Mouse (Mus musculus): ENCODE measurements at regions not wholly inside any gene's neighbourhood (a gene's known extent, or its start where the extent isn't known, plus 50 kb on each side); places are given as distances from the start of the nearest gene placed in this dataset.

DNA sequence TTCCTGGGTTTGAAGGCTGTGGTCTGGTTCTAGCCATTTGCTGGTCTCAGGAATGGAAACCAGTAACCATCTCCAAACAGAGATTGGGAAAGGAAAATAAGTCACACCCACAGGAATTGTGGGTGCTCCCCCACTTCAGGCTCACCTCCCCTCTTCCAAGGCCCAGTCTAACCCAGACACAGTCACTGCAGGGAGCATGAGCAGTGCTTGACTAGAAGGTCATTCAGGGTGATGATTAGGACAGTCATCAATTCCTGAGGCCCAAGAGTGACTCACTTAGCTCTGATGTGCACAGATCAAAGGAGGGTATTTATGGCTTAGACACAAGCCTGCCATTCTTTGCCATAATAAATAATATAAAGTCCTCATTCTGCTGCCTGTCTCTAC is 120.4 kb downstream of the Tmem17 start:
- no peak overlapping the region for H3K4me2 ChIP-seq
- no peak overlapping the region for H3K9ac ChIP-seq
- no peak overlapping the region; the same call in 1 of the 2 replicates for H3K27ac ChIP-seq (ENCODE audit: poor library complexity, severe bottlenecking)
- peaks cover 36% of the 10 kb centered on the region for H3K4me1 ChIP-seq (replicated peaks)
- H3K9me3 ChIP-seq (replicated peaks): no peaks in the 10 kb centered on the region
- H3K36me3 ChIP-seq: no peaks in the 10 kb centered on the region
- H3K27me3 ChIP-seq (replicated peaks): no peaks in the 10 kb centered on the region
- H3K4me3 ChIP-seq: no peak overlapping the region
- no peak for ATAC-seq (ENCODE audit: insufficient number of reproducible peaks, low FRiP score)

DNA sequence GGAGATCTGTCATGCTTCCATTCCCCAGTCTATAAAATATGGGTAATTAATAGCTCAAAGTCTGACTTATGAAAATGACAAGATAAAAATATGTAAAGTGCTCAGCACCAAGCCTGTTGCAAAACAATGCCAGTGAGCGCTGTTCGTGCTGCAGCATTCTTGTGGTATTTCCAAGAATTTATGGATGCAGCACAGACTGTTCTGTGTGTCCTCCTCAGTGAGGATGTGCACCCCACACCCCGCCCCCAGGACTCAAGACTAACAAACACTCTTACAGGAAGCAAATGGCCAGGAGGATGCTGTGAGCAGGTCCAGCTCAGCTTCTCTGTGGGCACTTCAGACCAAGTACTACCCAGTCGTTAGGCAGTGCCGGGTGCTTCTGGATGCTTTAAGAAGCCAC is 121.1 kb downstream of the Tmem17 start:
- Histone ChIP-seq H3K9ac (no peak overlapping the region), H3K36me3 (no peaks in the 10 kb centered on the region), H3K4me1 (replicated peaks) (peaks cover 34% of the 10 kb centered on the region), H3K9me3 (replicated peaks) (no peaks in the 10 kb centered on the region), H3K27ac (ENCODE audit: poor library complexity, severe bottlenecking) (no peak overlapping the region), H3K4me3 (no peak overlapping the region), H3K4me2 (no peak overlapping the region), H3K27me3 (replicated peaks) (no peaks in the 10 kb centered on the region)
- 76% methylated on average over 5 of the region's 5 CpGs for WGBS
- no peak for ATAC-seq (ENCODE audit: insufficient number of reproducible peaks, low FRiP score)

DNA sequence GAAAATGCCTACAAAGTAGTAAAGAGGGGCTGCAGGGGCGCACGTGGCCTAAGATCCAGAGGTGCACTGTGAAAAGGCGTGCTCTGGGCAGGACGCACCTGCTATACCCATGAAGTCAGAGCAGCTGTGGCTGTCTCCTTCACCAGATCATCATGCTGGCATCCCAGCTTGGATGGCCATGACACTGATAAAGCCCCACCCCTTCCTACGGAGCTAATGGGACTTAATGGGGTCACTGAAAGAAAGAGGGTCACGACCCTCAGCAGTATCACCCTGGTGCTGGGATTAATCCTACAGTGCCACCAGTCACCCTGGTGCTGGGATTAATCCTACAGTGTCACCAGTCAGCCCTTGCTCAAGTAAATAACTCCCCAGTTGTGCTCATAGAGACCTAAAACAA is 122.1 kb downstream of the Tmem17 start:
- Histone ChIP-seq H3K27me3 (replicated peaks) (no peaks in the 10 kb centered on the region), H3K36me3 (no peaks in the 10 kb centered on the region), H3K4me2 (no peak overlapping the region), H3K27ac (ENCODE audit: poor library complexity, severe bottlenecking) (no peak overlapping the region), H3K4me3 (no peak overlapping the region), H3K9ac (no peak overlapping the region), H3K4me1 (replicated peaks) (peaks cover 28% of the 10 kb centered on the region), H3K9me3 (replicated peaks) (no peaks in the 10 kb centered on the region)
- ATAC-seq (ENCODE audit: insufficient number of reproducible peaks, low FRiP score): no peak
- 72% methylated on average over 6 of the region's 6 CpGs for WGBS

DNA sequence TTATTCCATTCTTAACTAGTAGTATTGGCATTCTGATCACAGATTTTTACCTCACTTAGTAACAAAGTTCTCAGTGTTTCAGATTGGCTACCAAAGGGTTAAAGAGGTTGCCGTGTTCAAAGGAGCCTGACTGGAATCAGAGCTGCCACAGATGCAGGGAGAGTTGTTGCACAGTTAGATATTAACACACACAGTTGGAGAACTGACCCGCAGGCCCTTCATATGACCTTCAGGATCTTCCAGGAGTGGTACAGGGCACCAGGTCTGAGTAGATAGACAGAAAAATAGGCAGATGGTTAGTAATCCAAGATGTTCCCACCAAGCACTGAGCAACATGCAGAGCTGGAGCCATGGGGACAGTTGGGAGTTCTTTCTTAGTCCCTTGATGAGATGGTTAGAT is 123.1 kb downstream of the Tmem17 start:
- no peaks in the 10 kb centered on the region for H3K27me3 ChIP-seq (replicated peaks)
- 51% methylated on average over 2 of the region's 2 CpGs for WGBS
- H3K4me3 ChIP-seq: no peak overlapping the region
- H3K4me2 ChIP-seq: no peak overlapping the region
- H3K4me1 ChIP-seq (replicated peaks): peaks cover 17% of the 10 kb centered on the region
- H3K9me3 ChIP-seq (replicated peaks): no peaks in the 10 kb centered on the region
- H3K9ac ChIP-seq: no peak overlapping the region
- no peaks in the 10 kb centered on the region for H3K36me3 ChIP-seq
- ATAC-seq (ENCODE audit: insufficient number of reproducible peaks, low FRiP score): no peak
- no peak overlapping the region for H3K27ac ChIP-seq (ENCODE audit: poor library complexity, severe bottlenecking)

DNA sequence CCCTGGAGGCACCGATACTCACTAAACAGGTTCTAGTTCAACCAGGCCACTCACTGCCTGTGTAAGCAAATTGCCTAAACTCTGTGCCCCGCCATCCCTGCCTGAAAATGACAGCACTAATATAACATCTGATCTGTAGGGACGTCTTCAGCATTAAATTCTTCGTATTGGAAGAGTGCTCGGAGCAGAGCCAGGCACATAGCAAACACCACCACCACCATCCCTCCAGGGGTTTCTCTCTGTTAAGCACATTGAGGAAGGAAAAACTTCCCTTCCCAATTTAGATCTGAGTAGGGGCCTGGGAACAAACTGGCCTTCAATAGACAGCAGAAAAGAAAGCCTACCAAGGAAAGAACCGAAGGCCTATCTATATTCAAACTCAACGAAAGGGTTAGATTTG is 124.4 kb downstream of the Tmem17 start:
- WGBS: 76% methylated on average over 7 of the region's 7 CpGs
- Histone ChIP-seq H3K36me3 (no peaks in the 10 kb centered on the region), H3K9ac (no peak overlapping the region), H3K27me3 (replicated peaks) (no peaks in the 10 kb centered on the region), H3K4me2 (no peak overlapping the region), H3K27ac (ENCODE audit: poor library complexity, severe bottlenecking) (no peak overlapping the region), H3K4me3 (no peak overlapping the region), H3K9me3 (replicated peaks) (no peaks in the 10 kb centered on the region), H3K4me1 (replicated peaks) (peaks cover 12% of the 10 kb centered on the region)
- ATAC-seq (ENCODE audit: insufficient number of reproducible peaks, low FRiP score): no peak

DNA sequence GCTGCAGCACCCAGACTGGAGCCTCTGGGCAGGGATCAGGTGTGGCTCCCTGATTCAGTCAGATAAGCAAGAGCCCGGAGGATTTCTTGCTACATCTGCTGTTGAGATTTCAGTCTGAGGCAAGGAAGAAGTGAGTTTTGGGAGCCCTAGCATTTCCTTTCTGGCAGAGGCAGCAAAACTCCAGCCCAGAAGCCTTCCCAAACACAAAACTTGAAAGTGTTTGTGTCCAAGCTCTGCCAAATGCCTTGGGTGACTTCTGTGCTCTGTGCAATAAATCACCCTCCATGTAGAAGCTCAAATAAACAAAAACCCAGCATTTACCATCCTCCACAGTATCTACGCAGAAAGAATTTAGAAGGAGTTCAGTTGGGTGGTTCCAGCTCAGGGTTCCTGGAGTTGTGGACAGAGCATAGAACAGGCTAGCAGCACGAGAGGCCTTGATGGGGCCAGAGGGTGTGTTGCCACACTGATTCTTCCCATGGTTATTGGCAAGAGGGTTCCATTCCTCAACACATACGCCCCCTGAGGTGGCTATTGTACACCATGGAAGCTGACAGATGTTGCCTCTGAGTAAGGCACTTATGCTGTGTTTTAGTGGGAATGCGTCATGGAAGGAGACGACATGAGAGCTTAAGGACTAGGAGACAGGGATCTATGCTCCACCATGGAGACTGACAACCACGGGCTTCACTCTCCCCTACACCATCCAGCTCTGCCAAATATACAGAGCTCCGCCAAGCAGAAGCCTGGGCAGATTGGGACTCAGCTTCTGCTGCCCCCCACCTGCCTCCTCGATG is 125.1 kb downstream of the Tmem17 start:
- Histone ChIP-seq H3K4me2 (no peak overlapping the region), H3K4me3 (no peak overlapping the region), H3K27ac (ENCODE audit: poor library complexity, severe bottlenecking) (no peak overlapping the region), H3K4me1 (replicated peaks) (peaks cover 9% of the 10 kb centered on the region), H3K36me3 (no peaks in the 10 kb centered on the region), H3K27me3 (replicated peaks) (no peaks in the 10 kb centered on the region), H3K9ac (no peak overlapping the region), H3K9me3 (replicated peaks) (no peaks in the 10 kb centered on the region)
- WGBS: 77% methylated on average over 9 of the region's 9 CpGs
- ATAC-seq (ENCODE audit: insufficient number of reproducible peaks, low FRiP score): peak; percentile 15; the same call in 1 of the 2 replicates

DNA sequence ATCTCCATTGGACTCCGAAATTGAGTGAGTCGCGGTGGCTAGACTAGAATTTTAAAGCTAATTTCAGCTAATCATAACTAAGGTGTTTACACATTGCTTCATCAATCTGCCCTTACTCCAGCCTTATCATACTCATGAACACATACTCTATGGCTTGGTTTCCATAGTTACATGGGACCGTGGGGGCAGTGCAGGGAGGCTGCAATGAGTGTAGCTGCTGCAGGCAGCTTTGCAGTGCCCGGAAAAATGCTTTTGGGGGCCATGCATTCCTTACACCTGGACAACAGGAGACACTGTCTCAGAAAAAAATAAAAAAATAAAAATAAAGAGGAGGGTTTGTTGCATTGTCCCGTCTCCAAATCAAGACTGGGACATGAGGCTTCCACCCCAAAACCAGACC is 126.3 kb downstream of the Tmem17 start:
- Histone ChIP-seq H3K9me3 (replicated peaks) (no peaks in the 10 kb centered on the region), H3K4me3 (no peak overlapping the region)
- 74% methylated on average over 6 of the region's 6 CpGs for WGBS

DNA sequence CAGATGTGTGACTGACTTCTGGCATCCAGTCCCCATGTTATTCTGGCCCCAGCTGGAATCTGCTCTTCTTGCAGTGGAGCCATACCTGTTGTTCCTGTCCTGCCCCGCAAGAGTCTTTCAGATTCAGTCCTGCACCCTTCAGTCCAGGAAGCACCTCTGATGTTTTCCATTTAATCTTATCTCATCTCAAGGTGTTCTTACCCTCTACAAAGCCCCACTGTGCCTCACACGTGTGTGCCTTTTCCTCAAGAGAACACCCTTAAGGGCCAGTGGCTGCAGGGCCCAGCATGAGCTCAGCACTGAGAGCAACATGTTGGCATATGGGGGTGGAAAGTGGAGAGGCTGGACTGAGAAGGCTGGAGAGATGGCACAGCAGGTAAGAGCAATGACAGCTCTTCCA is 126.8 kb downstream of the Tmem17 start:
- ATAC-seq (ENCODE audit: insufficient number of reproducible peaks, low FRiP score): no peak
- Histone ChIP-seq H3K9ac (no peak overlapping the region), H3K9me3 (replicated peaks) (no peaks in the 10 kb centered on the region), H3K4me2 (no peak overlapping the region), H3K27ac (ENCODE audit: poor library complexity, severe bottlenecking) (no peak overlapping the region), H3K36me3 (no peaks in the 10 kb centered on the region), H3K4me3 (no peak overlapping the region), H3K4me1 (replicated peaks) (no peaks in the 10 kb centered on the region), H3K27me3 (replicated peaks) (no peaks in the 10 kb centered on the region)
- 59% methylated on average over 2 of the region's 2 CpGs for WGBS

More for the DNA sequence above, 126.3 kb downstream of the Tmem17 start:
- Histone ChIP-seq H3K27ac (ENCODE audit: poor library complexity, severe bottlenecking) (no peak overlapping the region), H3K4me1 (replicated peaks) (no peaks in the 10 kb centered on the region), H3K36me3 (no peaks in the 10 kb centered on the region), H3K27me3 (replicated peaks) (no peaks in the 10 kb centered on the region), H3K4me2 (no peak overlapping the region), H3K9ac (no peak overlapping the region)
- ATAC-seq (ENCODE audit: insufficient number of reproducible peaks, low FRiP score): no peak

DNA sequence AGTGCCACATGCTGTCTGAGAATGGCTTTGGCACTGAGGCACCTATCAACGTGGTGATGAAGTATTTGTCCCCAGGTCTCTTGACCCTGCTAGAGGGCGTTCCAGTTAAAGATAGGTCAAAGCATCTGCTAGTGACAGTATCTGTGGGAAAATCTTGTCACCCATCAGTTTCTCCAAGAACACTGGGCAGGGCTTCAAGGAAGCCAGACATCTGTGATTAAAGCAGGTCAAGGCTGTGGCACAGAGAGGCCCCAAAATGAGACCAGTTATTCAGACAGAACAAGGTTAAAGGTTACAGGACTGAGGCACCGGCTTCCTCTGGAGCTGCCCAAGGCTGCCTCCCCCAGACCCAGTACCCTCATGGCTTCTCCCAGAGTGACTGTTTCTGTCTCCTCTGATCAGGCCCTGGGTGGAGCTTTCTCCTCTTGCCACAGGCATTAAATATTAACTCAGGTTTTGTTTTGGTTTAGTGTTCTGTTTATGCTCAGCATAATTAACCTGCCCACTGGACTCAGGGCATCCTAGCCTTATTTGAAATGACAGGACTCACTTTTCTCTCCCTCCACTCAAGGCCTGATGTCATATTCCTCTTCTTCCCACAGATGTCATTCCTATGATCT is 128.6 kb downstream of the Tmem17 start:
- H3K4me2 ChIP-seq: no peak overlapping the region
- ATAC-seq (ENCODE audit: insufficient number of reproducible peaks, low FRiP score): no peak
- H3K27me3 ChIP-seq (replicated peaks): no peaks in the 10 kb centered on the region
- H3K4me1 ChIP-seq (replicated peaks): no peaks in the 10 kb centered on the region
- 24% methylated on average over 3 of the region's 3 CpGs for WGBS
- H3K9ac ChIP-seq: no peak overlapping the region
- H3K36me3 ChIP-seq: no peaks in the 10 kb centered on the region
- H3K4me3 ChIP-seq: no peak overlapping the region
- no peak overlapping the region for H3K27ac ChIP-seq (ENCODE audit: poor library complexity, severe bottlenecking)
- H3K9me3 ChIP-seq (replicated peaks): no peaks in the 10 kb centered on the region

DNA sequence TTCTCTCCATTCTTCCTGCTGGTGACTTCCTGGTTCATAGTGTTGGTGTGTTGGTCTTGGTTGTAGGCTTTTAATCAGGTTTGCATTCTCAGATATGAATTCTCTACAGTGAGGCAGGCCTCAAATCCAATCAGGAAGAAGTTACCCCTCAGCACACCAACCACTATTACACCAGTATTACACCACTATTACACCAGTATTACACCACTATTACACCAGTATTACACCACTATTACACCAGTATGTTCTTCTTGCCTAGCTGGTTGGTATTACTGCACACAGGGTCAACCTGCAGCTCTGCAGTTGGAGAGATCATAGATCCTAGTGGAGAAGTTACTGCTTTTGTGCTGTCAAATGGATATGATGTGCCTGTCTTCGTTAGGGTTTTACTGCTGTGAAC is 129.6 kb downstream of the Tmem17 start:
- Histone ChIP-seq H3K4me1 (replicated peaks) (0 out of 2 replicates have a peak, but pooled peaks cover 4% of the 10 kb centered on the region), H3K4me2 (no peak overlapping the region), H3K9ac (no peak overlapping the region), H3K27ac (ENCODE audit: poor library complexity, severe bottlenecking) (no peak overlapping the region), H3K27me3 (replicated peaks) (no peaks in the 10 kb centered on the region), H3K4me3 (no peak overlapping the region), H3K9me3 (replicated peaks) (no peaks in the 10 kb centered on the region), H3K36me3 (no peaks in the 10 kb centered on the region)
- ATAC-seq (ENCODE audit: insufficient number of reproducible peaks, low FRiP score): no peak
- WGBS: 83% methylated on average over 1 of the region's 1 CpGs

DNA sequence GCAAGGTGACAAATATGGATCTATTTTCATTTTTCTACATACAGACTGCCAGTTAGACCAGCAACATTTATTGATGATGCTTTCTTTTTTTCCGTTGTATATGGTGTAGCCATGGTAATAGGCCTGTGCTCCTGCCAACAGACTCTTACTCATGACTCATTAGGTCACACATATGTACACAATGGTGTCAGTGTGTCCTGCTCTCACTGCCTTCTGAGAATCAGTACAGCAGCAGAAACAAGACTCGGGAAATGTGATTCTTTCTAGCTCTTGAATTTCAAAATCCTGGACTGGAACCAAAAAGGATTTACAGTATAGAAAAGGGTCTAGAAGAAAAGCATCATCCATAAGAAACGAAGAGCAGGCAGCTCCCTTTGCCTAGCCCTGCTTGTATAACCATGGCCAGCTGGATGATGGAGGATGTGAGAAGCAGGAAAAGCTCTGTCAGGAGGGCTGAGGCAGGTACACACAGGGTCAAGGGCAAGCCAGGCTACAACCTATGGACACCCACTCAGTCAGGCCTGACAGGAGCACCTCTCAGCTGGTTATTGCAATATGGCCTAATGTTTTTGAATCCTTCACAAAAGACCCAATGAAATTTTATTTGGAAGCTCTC is 132.2 kb downstream of the Tmem17 start:
- 0 out of 2 replicates have a peak, but pooled peaks cover 4% of the 10 kb centered on the region for H3K4me1 ChIP-seq (replicated peaks)
- ATAC-seq (ENCODE audit: insufficient number of reproducible peaks, low FRiP score): 0 out of 2 replicates have a peak, but pooled peaks have one; percentile 61
- no peak overlapping the region for H3K4me3 ChIP-seq
- 51% methylated on average over 3 of the region's 3 CpGs for WGBS
- H3K9ac ChIP-seq: no peak overlapping the region
- H3K4me2 ChIP-seq: no peak overlapping the region
- H3K9me3 ChIP-seq (replicated peaks): no peaks in the 10 kb centered on the region
- no peaks in the 10 kb centered on the region for H3K36me3 ChIP-seq
- H3K27me3 ChIP-seq (replicated peaks): no peaks in the 10 kb centered on the region
- no peak overlapping the region for H3K27ac ChIP-seq (ENCODE audit: poor library complexity, severe bottlenecking)

Measured in heart, embryonic 12.5 days (tissue).